Mouse (Mus musculus) heart, embryonic 14.5 days (tissue): ENCODE data around the gene Cd248. TPM values are rescaled to one million over a fixed set of nuclear protein-coding genes. Genes with fewer than 3 reads are reported as not detected.

ENCODE experiments used
- ATAC-seq: fragments of 200-750 bp; cut with Nextera tagmentation; 2 replicates; pipeline ENCODE4 v1.8.0; 2017; ENCODE audit warnings: low read depth, moderate TSS enrichment; ENCODE audit not compliant: insufficient number of reproducible peaks, insufficient read depth, low FRiP score
- H3K27ac ChIP-seq, 2 experiments: fragments of 200-500 bp in 1 of 2; fragments of 300-500 bp in 1 of 2; sonication (generic) in 1 of 2; replicated peaks in 1 of 2; 2 replicates each; pipeline ENCODE4 v1.5.1; 2012 to 2014; ENCODE audit warnings: low read depth in 2 of 2, low read length in 2 of 2, control low read depth in 1 of 2, mild to moderate bottlenecking in 1 of 2, mixed read lengths in 1 of 2; ENCODE audit not compliant: control insufficient read depth in 1 of 2, insufficient read depth in 1 of 2
- H3K27me3 ChIP-seq: fragments of 300-500 bp; sonication (generic); 2 replicates; pipeline ENCODE4 v1.6.1; 2014; ENCODE audit warnings: mild to moderate bottlenecking, low read length, control low read depth; ENCODE audit not compliant: control insufficient read depth, insufficient read depth
- H3K36me3 ChIP-seq: fragments of 300-500 bp; sonication (generic); 2 replicates; pipeline ENCODE4 v1.6.1; 2014; ENCODE audit warnings: mild to moderate bottlenecking, control low read depth, low read length, mixed read lengths; ENCODE audit not compliant: control insufficient read depth, insufficient read depth
- H3K4me1 ChIP-seq, 2 experiments: fragments of 200-500 bp in 1 of 2; fragments of 300-500 bp in 1 of 2; sonication (generic) in 1 of 2; 2 replicates each; pipeline ENCODE4 v1.6.1; 2012 to 2014; ENCODE audit warnings: low read length in 2 of 2, control low read depth in 1 of 2, mixed read lengths in 1 of 2; ENCODE audit not compliant: control insufficient read depth in 2 of 2, insufficient read depth in 2 of 2
- H3K4me2 ChIP-seq: fragments of 300-500 bp; sonication (generic); 2 replicates; pipeline ENCODE4 v1.6.1; 2014; ENCODE audit warnings: mild to moderate bottlenecking, low read length
- H3K4me3 ChIP-seq, 2 experiments: fragments of 200-500 bp in 1 of 2; fragments of 300-500 bp in 1 of 2; sonication (generic) in 1 of 2; 2 replicates each; pipeline ENCODE4 v1.5.1; 2012 to 2014; ENCODE audit warnings: low read length in 2 of 2, mild to moderate bottlenecking in 2 of 2, control low read depth in 1 of 2, low read depth in 1 of 2, moderate library complexity in 1 of 2; ENCODE audit not compliant: control insufficient read depth in 1 of 2, insufficient read depth in 1 of 2
- H3K9ac ChIP-seq: fragments of 300-500 bp; sonication (generic); 2 replicates; pipeline ENCODE4 v1.6.1; 2014; ENCODE audit warnings: mild to moderate bottlenecking, low read length
- H3K9me3 ChIP-seq: fragments of 300-500 bp; sonication (generic); 2 replicates; pipeline ENCODE4 v1.6.1; 2016; ENCODE audit warnings: low read length, control low read depth; ENCODE audit not compliant: control insufficient read depth
- WGBS: fragments of 180-500 bp; shearing (Covaris S2); extraction: QIAGEN DNeasy Blood & Tissue Kit; methylation state at CpG from one replicate; pipeline ENCODE4 v1.1.7; 2014; 5-methylcytosine and 5-hydroxymethylcytosine counted together
- polyA plus RNA-seq: library from polyadenylated mRNA; unstranded; fragments of >200 nt; fragmentation: Nextera tagmentation; extraction: Ambion mirVana; gene quantifications from 2 replicates; pipeline ENCODE4 v1.2.1, GENCODE M21; 2014

Gene Cd248
- polyA plus RNA-seq, 1 experiment from 2014 or later: 16.8 TPM

DNA sequence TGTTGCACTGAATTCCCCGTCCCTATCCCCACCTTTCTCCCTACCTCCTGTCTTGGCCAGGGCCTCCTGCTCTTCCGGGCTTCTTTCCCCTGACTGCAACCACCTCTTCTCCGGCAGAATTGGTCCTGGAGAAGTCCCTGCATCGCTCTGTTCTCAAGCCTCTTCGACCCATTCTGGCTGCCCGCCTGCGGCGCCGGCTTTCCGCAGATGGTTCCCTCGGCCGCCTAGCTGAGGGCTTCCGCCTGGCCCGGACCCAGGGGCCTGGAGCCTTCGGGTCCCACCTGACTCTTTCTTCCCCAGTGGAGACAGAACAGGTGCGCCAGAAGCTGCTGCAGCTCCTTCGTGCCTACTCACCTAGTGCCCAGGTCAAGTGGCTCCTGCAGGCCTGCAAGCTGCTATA lies 15.0 kb upstream of the Cd248 start:
- H3K4me3 ChIP-seq: no peak overlapping the region
- H3K36me3 ChIP-seq: peaks cover 21% of the 10 kb centered on the region
- no peak overlapping the region for H3K4me2 ChIP-seq
- H3K27ac ChIP-seq: no peak overlapping the region
- H3K27me3 ChIP-seq: peaks cover 12% of the 10 kb centered on the region; the same call in 1 of the 2 replicates
- WGBS: 67% methylated on average over 17 of the region's 17 CpGs
- H3K9me3 ChIP-seq: no peaks in the 10 kb centered on the region
- H3K4me1 ChIP-seq: peaks cover 17 to 30% of the 10 kb centered on the region in 2 experiments
- ATAC-seq: no peak
- no peak overlapping the region for H3K9ac ChIP-seq

DNA sequence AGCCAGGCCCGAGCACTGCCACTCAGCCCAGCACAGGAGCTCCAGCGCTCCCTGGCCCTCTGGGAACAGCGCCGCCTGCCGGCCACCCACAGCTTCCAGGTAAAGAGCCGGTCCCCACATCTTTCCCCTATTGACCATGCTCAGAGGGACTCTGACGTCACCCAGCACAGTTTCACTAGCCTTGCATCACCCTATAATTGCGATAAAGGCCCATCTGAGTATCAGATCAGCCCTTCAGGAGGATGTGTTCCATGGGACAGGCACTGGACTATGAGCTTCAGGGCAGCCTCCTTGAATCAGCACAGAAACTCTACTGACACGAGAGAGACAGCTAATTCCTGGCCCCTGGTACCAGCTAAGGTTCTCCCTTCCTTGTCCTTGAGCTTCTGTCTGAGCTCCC lies 14.0 kb upstream of the Cd248 start:
- Histone ChIP-seq H3K4me1 (peaks cover 22 to 38% of the 10 kb centered on the region in 2 experiments), H3K27me3 (peaks cover 12% of the 10 kb centered on the region; the same call in 1 of the 2 replicates), H3K9me3 (no peaks in the 10 kb centered on the region), H3K36me3 (peaks cover 10% of the 10 kb centered on the region), H3K27ac (no peak overlapping the region), H3K4me3 (no peak overlapping the region), H3K9ac (no peak overlapping the region), H3K4me2 (no peak overlapping the region)
- WGBS: 29% methylated on average over 9 of the region's 9 CpGs
- no peak for ATAC-seq

DNA sequence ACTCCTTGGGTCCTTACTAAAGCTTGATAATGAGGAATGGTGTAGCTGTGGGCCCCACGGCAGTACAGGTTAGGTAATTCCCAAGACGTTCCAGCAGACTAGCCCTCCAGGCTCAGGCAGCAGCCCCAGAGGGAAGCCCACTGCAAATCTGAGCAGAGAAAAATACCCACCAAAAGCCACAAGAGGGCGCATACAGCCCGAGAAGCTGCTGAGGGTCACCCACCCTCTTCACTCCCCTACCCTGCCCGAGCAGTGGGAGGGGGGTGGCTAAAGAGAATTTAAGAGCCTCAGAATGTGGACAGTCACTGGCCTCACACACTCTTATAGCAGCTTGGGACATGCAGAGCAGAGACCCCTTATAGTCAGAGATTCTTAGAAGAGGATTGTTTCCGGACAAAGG lies 11.6 kb upstream of the Cd248 start:
- Histone ChIP-seq H3K36me3 (no peaks in the 10 kb centered on the region), H3K4me3 (no peak overlapping the region), H3K4me2 (no peak overlapping the region), H3K27ac (no peak overlapping the region), H3K27me3 (peaks cover 12% of the 10 kb centered on the region; the same call in 1 of the 2 replicates), H3K9me3 (no peaks in the 10 kb centered on the region), H3K9ac (no peak overlapping the region), H3K4me1 (peaks cover 36 to 38% of the 10 kb centered on the region in 2 experiments)
- WGBS: 10% methylated on average over 6 of the region's 6 CpGs
- no peak for ATAC-seq

- H3K4me2 ChIP-seq: no peak overlapping the region
Measured at GRCm38 (mm10) chr19:5057876-5058775, 9.8 kb upstream of the Cd248 start.

DNA sequence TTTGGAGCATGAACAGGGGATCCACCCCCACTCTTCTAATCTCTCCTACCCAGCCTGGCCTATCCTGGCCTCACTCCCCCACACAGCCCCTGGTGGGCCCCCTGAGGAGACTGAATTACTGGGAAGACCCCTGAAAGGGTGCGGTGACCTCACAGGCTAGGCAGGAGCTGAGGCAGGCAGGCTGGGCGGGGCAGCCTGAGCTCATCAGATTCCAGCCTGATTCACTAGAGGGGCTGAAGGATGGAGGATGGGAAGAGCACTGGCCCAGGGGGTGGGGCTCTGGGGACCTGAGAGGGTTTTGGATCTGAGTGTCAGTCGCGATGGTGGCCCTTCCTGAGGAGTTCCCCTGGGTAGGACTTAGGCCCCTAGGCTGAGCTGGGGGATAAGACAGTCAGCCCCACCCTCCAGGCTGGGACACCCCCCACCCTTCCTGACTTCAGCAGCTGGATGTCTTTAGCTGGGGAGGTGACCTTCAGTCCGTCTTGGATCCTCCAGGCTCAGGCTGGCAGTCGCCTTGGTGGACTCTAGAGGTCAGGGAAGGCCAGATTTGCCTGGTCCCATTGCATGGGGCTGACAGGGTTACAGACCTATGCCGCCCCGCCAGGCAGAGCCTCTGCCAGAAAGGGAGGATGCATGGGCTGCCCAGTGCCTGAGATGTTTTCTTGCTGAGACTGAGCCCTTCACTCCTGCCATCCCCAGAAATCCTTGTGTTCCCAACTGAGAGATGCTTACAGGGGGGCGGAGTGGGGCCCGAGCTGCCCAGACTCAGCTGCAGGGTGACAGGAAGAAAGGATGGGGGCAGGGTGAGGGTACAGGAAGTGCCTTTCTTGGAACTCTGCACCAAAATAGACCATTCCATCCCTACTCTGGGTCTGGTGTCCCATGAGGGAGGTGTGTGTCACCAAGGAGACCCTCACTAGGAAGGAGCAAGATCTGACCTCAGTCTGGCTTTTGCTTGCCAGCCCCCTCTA lies 8.8 kb upstream of the Cd248 start:
- no peak overlapping the region for H3K4me2 ChIP-seq
- no peaks in the 10 kb centered on the region for H3K9me3 ChIP-seq
- no peaks in the 10 kb centered on the region for H3K27me3 ChIP-seq
- no peak overlapping the region for H3K4me3 ChIP-seq
- no peak for ATAC-seq
- peak overlapping the region in 1 of 2 experiments; percentile 31; a peak in 1 of 4 replicates for H3K27ac ChIP-seq
- H3K4me1 ChIP-seq: peaks cover 23 to 25% of the 10 kb centered on the region in 2 experiments
- 15% methylated on average over 10 of the region's 10 CpGs for WGBS
- peak overlapping the region; percentile 14; the same call in 1 of the 2 replicates for H3K9ac ChIP-seq
- H3K36me3 ChIP-seq: no peaks in the 10 kb centered on the region

More at GRCm38 (mm10) chr19:5057876-5058775, 9.8 kb upstream of the Cd248 start:
- H3K27ac ChIP-seq: no peak overlapping the region
- H3K9ac ChIP-seq: no peak overlapping the region
- no peak for ATAC-seq
- WGBS: 32% methylated on average over 16 of the region's 16 CpGs
- no peak overlapping the region for H3K4me3 ChIP-seq
- no peaks in the 10 kb centered on the region for H3K9me3 ChIP-seq
- H3K4me1 ChIP-seq: peaks cover 23 to 25% of the 10 kb centered on the region in 2 experiments
- H3K36me3 ChIP-seq: no peaks in the 10 kb centered on the region
- H3K27me3 ChIP-seq: 0 out of 2 replicates have a peak, but pooled peaks cover 5% of the 10 kb centered on the region

DNA sequence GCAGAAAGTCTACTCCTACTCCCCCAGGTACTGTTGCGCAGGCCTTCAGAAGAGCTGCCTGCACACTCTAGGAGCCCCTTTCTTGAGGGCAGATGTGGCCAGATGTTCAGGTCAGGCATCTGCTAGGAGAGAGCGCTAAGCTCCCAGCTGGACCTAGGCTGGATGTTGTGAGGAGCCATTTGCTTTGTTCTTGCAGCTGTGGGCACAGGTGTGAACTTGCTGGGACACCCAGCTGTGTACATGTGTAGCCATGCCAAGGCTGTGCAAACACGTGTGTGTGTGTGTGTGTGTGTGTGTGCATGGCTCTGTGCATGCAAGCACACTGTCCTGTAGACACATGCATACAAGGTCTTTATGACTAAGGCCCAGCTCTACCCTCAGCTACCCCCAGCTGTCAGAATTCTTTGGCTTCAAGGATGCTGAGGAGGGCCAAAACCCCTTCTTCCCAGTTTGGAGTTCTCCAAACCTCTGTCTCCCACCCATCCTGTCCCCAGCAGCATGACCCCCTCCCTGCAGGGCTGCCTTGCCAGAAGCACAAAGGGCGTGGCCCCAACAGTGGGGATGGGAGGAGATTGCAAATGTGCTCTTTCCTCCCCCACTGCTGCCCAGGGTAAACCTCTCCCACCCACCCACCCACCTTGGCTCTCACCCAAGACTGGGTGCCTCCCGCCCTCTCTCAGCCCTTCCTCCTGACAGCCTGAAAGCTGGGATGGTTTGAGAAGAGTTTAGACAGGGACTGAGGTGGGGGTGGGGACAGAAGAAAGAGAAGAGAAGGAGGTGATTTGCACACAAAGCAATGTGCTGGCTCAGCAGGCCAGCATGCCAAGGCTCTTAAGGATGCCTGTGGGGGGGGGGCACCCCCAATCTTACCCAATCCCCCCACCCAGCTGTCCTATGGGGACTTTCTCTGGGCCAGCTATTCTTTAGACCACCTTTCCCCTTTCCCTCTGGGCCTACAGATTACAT lies 7.2 kb upstream of the Cd248 start:
- Histone ChIP-seq H3K27ac (no peak overlapping the region), H3K9ac (no peak overlapping the region), H3K9me3 (no peaks in the 10 kb centered on the region), H3K36me3 (no peaks in the 10 kb centered on the region), H3K4me3 (no peak overlapping the region), H3K4me2 (no peak overlapping the region), H3K4me1 (peaks cover 23 to 25% of the 10 kb centered on the region in 2 experiments), H3K27me3 (no peaks in the 10 kb centered on the region)
- 46% methylated on average over 5 of the region's 5 CpGs for WGBS
- no peak for ATAC-seq
